Mouse (Mus musculus) heart, embryonic 13.5 days (tissue): Measurements from ENCODE around the gene Vamp8. TPM values are rescaled to one million over a fixed set of nuclear protein-coding genes. Genes with fewer than 3 reads are reported as not detected.

ENCODE experiments used
- ATAC-seq: fragments of 200-750 bp; cut with Nextera tagmentation; 2 replicates; pipeline ENCODE4 v1.8.0; 2017; ENCODE audit warnings: moderate TSS enrichment; ENCODE audit not compliant: insufficient number of reproducible peaks, low FRiP score, low TSS enrichment; ENCODE audit errors: extremely low read depth
- H3K27ac ChIP-seq: fragments of 300-500 bp; sonication (generic); replicated peaks from 2 replicates; pipeline ENCODE4 v1.5.1; 2015; ENCODE audit warnings: moderate library complexity, mild to moderate bottlenecking, inconsistent platforms
- H3K27me3 ChIP-seq: fragments of 300-500 bp; sonication (generic); replicated peaks from 2 replicates; pipeline ENCODE4 v1.6.1; 2015; ENCODE audit warnings: mild to moderate bottlenecking, inconsistent platforms
- H3K36me3 ChIP-seq: fragments of 300-500 bp; sonication (generic); 2 replicates; pipeline ENCODE4 v1.6.1; 2015; ENCODE audit warnings: mild to moderate bottlenecking, inconsistent platforms
- H3K4me1 ChIP-seq: fragments of 300-500 bp; sonication (generic); 2 replicates; pipeline ENCODE4 v1.6.1; 2015; ENCODE audit warnings: inconsistent platforms
- H3K4me2 ChIP-seq: fragments of 300-500 bp; sonication (generic); 2 replicates; pipeline ENCODE4 v1.6.1; 2015; ENCODE audit warnings: inconsistent platforms, mild to moderate bottlenecking, moderate library complexity
- H3K4me3 ChIP-seq: fragments of 300-500 bp; sonication (generic); 2 replicates; pipeline ENCODE4 v1.5.1; 2015; ENCODE audit warnings: moderate library complexity, mild to moderate bottlenecking, inconsistent platforms
- H3K9ac ChIP-seq: fragments of 300-500 bp; sonication (generic); 2 replicates; pipeline ENCODE4 v1.6.1; 2015; ENCODE audit warnings: inconsistent platforms, mild to moderate bottlenecking, moderate library complexity
- H3K9me3 ChIP-seq: fragments of 300-500 bp; sonication (generic); 2 replicates; pipeline ENCODE4 v1.6.1; 2016; ENCODE audit warnings: inconsistent platforms
- WGBS: fragments of 180-500 bp; shearing (Covaris S2); methylation state at CpG from one replicate; pipeline ENCODE4 v1.1.7; 2015; ENCODE audit warnings: mixed read lengths; 5-methylcytosine and 5-hydroxymethylcytosine counted together
- polyA plus RNA-seq: library from polyadenylated mRNA; unstranded; fragments of >200 nt; fragmentation: Nextera tagmentation; extraction: Ambion mirVana; gene quantifications from 2 replicates; pipeline ENCODE4 v1.2.1, GENCODE M21; 2015

Gene Vamp8
- polyA plus RNA-seq, 1 experiment from 2014 or later, result 127 TPM

DNA sequence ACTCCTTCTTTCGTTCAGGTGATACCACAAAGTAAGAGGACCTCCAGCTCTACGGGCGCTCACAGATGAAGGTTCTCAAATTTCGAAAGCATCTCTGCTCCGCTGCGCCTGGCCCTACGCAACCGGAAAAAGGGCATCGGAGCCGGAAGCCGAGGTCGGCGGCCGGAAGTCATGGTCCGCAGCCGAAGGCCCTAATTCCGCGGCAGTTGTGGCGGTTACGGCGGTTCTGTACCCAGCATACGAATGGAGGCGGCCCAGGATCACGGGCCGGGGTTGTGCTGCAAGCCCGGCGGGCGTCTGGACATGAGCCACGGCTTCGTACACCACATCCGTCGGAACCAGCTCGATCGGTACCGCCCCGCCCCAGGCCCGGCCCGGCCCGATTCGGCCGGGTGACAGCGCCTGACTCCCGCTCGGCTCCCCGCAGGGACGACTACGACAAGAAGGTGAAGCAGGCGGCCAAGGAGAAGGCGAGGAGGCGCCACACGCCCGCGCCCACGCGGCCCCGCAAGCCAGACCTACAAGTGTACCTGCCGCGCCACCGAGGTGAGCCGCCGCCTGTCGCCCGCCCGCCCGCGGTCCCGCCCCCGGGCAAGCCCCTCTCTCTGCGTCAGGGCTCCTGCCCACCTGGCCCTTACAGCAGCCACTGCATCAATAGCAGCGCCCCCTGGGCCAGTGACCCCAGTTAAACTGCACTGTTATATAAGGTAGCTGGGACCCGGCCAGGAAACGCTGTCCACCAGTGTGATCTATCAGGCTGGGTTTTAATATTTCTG is 43.1 kb downstream of the Vamp8 start, which contains the start of gene 0610030E20Rik:
TSS of gene 0610030E20Rik (plus strand) at position 152 of the 776 bp plus-strand sequence.
- Histone ChIP-seq H3K9ac (peak within 1 kb of the TSS; percentile 96), H3K27ac (peak within 1 kb of the TSS; percentile 88), H3K36me3 (peaks cover 32% of the 10 kb centered on the region), H3K27me3 (no peaks in the 10 kb centered on the region), H3K4me1 (peaks cover 60% of the 10 kb centered on the region), H3K9me3 (no peaks in the 10 kb centered on the region), H3K4me3 (peak within 1 kb of the TSS; percentile 84), H3K4me2 (peak within 1 kb of the TSS; percentile 77)
- WGBS, result under 1% methylated on average over 72 of the region's 72 CpGs
- peak; percentile 38 for ATAC-seq

DNA sequence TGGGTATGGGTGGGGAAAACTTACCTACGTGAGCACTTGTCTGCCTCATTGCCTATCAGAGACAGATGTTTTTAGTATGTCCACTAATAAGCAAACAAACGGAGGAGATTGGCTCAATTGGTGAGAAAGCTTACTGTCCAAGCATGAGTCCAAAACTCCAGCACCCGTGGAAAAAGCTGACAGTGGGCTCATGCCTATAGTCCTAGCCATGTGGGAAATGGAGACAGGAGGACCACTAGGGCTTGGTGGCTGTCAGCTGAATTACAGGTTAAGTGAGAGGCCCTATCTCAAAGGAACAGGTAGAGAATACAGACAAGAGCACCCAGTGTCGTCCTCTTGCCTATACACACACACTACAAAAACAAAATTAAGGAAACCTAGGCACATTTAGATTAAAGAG is 44.2 kb downstream of the Vamp8 start:
- ATAC-seq, result no peak
- Histone ChIP-seq H3K27me3 (no peaks in the 10 kb centered on the region), H3K4me3 (no peak overlapping the region), H3K4me2 (peak overlapping the region; percentile 77; the same call in 1 of the 2 replicates), H3K36me3 (peaks cover 40% of the 10 kb centered on the region), H3K27ac (no peak overlapping the region), H3K4me1 (peaks cover 50% of the 10 kb centered on the region), H3K9ac (no peak overlapping the region), H3K9me3 (no peaks in the 10 kb centered on the region)
- WGBS, result 78% methylated on average over 4 of the region's 4 CpGs

DNA sequence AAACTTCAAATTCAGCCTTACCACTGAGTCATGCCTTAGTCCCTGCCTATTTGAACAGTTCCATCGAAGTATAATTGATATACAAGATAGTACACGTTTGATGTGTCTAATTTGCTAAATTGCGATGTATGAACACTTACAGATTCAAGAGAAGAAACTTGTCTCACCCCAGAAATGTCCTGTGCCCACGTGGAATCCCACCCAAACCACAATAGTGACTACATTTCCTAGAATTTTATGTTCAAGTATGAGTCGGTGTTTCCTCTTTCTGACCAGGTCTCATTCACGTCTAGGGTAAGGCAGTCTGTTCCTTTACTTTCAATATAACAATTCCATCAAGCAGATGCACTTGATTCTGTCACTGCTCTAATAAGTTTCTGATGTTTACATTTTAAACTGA is 44.9 kb downstream of the Vamp8 start:
- Histone ChIP-seq H3K9ac (peak overlapping the region; percentile 96), H3K4me3 (peak overlapping the region; percentile 97), H3K36me3 (peaks cover 37% of the 10 kb centered on the region), H3K4me1 (peaks cover 44% of the 10 kb centered on the region), H3K9me3 (no peaks in the 10 kb centered on the region), H3K27me3 (no peaks in the 10 kb centered on the region), H3K27ac (peak overlapping the region; percentile 77; the same call in 1 of the 2 replicates), H3K4me2 (peak overlapping the region; percentile 89)
- ATAC-seq, result no peak
- 43% methylated on average over 6 of the region's 6 CpGs for WGBS

DNA sequence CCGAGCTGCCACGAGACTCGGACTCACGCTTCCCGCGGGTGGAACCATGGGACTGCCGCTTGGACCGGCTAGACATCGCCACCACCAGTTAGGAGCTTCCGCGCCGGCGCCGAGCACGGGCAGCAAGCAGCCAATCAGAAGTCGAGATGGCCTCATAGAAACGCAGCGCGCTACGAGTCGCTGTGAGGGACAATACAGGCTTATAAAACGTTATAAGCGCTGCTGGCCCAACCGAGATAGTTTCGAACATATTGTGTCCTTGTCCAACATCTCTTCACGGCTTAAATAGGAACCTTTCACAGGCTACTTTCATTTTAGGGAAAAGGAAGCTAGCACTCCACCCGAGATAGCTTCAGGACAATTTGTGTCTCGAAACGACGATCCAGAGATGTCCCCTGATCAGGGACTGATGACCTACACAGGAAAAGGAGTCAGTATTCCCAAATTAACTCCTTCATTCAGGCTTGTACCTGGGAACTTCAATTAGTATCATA is 45.4 kb downstream of the Vamp8 start, which contains the start of gene Usp39:
TSS of gene Usp39 (minus strand) at position 111 of the 494 bp plus-strand sequence.
- under 1% methylated on average over 30 of the region's 30 CpGs for WGBS
- peak; percentile 73 for ATAC-seq
- H3K9ac ChIP-seq, result peak within 1 kb of the TSS; percentile 96

DNA sequence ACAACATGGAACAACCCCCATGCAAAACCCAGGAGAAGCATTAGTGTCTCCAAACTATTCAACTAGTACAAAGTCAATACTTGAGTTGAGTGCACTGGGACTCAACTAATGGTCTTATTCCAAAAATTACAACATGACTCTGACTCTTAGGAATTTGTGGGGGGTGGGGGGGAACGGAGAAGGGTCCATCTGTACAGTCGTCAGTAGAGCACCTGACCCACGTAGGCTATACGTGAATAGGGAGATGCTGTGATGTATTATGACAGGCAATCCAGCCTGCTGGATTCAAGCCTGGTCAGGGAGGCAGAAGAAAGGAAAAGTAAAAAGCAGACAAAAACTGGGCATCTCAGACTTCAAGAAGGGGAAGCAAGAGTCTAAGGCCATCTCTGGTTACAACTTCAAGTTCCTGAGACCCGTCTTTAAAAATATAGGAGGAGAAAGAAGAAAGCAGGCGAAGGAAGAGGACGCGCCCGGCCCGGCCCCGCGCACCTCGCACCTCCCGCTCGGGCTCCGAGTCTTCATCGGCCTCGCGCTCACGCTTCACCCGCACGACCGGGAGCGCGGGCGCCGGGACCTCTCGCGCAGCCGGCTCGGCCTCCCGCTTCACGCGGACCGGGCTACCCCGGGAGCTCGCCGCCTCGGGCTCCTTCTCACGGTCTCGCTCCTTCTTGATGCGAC is 46.0 kb downstream of the Vamp8 start:
- Histone ChIP-seq H3K27ac (peak overlapping the region; percentile 77), H3K9ac (peak overlapping the region; percentile 96), H3K4me2 (peak overlapping the region; percentile 89), H3K27me3 (no peaks in the 10 kb centered on the region), H3K4me3 (peak overlapping the region; percentile 97), H3K36me3 (peaks cover 34% of the 10 kb centered on the region), H3K9me3 (no peaks in the 10 kb centered on the region), H3K4me1 (peaks cover 42% of the 10 kb centered on the region)
- peak; percentile 53 for ATAC-seq
- WGBS, result under 1% methylated on average over 42 of the region's 42 CpGs

More for the DNA sequence above, 45.4 kb downstream of the Vamp8 start, which contains the start of gene Usp39:
- peak within 1 kb of the TSS; percentile 97 for H3K4me3 ChIP-seq
- H3K36me3 ChIP-seq, result peaks cover 35% of the 10 kb centered on the region
- peaks cover 42% of the 10 kb centered on the region for H3K4me1 ChIP-seq
- H3K4me2 ChIP-seq, result peak within 1 kb of the TSS; percentile 89
- H3K27me3 ChIP-seq, result no peaks in the 10 kb centered on the region
- H3K27ac ChIP-seq, result peak within 1 kb of the TSS; percentile 77
- no peaks in the 10 kb centered on the region for H3K9me3 ChIP-seq

DNA sequence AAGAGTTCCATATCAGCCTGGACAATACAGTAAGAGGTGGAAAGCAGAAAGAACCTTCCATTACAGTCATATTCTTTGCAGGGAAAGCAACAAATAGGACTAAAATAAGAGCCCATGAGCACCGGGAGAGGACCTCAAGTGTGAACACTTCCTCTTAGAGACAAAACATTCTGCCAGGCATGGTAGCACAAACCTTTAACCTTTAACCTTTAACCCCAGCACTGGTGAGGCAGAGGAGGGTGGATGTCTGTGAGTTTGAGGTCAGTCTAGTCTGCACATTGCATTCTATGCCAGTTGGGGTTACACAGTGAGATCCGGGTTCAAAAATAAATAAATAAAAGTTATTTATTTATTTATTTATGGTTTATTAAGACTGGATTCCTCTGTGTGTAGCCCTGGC is 50.0 kb downstream of the Vamp8 start:
- peaks cover 61% of the 10 kb centered on the region for H3K36me3 ChIP-seq
- H3K9ac ChIP-seq, result no peak overlapping the region
- H3K9me3 ChIP-seq, result no peaks in the 10 kb centered on the region
- no peaks in the 10 kb centered on the region for H3K27me3 ChIP-seq
- no peak overlapping the region for H3K27ac ChIP-seq
- H3K4me3 ChIP-seq, result no peak overlapping the region
- H3K4me2 ChIP-seq, result no peak overlapping the region
- peaks cover 16% of the 10 kb centered on the region for H3K4me1 ChIP-seq
- WGBS, result 74% methylated on average over 2 of the region's 2 CpGs
- no peak for ATAC-seq

Other genes starting within 250 kb of the Vamp8 start
- gene Atoh8, start 155.1 kb downstream of the Vamp8 start, polyA plus RNA-seq, result 13.3 and 13.7 TPM in 2 replicates
- gene Sftpb, start 86.1 kb downstream of the Vamp8 start, polyA plus RNA-seq, result 0.17 and 1.1 TPM in 2 replicates
- 30.7 TPM in 2 replicates for gene Usp39, start 45.5 kb downstream of the Vamp8 start, polyA plus RNA-seq
- 16.8 and 17.9 TPM in 2 replicates for gene 0610030E20Rik, start 43.4 kb downstream of the Vamp8 start, polyA plus RNA-seq
- gene Tmem150a, start 35.3 kb downstream of the Vamp8 start, polyA plus RNA-seq, result 13.4 and 15.1 TPM in 2 replicates
- 88.4 and 104 TPM in 2 replicates for gene Rnf181, start 23.7 kb downstream of the Vamp8 start, polyA plus RNA-seq
- 42.7 and 53.4 TPM in 2 replicates for gene Vamp5, start 10.2 kb downstream of the Vamp8 start, polyA plus RNA-seq
- gene Ggcx, start 23.6 kb upstream of the Vamp8 start, polyA plus RNA-seq, result 28.3 and 31.5 TPM in 2 replicates
- gene Mat2a, start 48.9 kb upstream of the Vamp8 start, polyA plus RNA-seq, result 264 and 267 TPM in 2 replicates
- gene Sh2d6, start 131.0 kb upstream of the Vamp8 start, polyA plus RNA-seq, result 0.21 TPM in 1 of 2 replicates, not detected in the other
- 25.1 and 25.4 TPM in 2 replicates for gene Capg, start 153.7 kb upstream of the Vamp8 start, polyA plus RNA-seq
- 10.6 and 11.8 TPM in 2 replicates for gene Elmod3, start 207.7 kb upstream of the Vamp8 start, polyA plus RNA-seq
- 18.3 and 20.1 TPM in 2 replicates for gene Retsat, start 207.8 kb upstream of the Vamp8 start, polyA plus RNA-seq
- gene Tgoln1, start 226.3 kb upstream of the Vamp8 start, polyA plus RNA-seq, result 21.5 and 24.0 TPM in 2 replicates